Mouse (Mus musculus): Measurements from ENCODE around the gene Efcab2.
"Not testable (repeated sequence)": the region's sequence is repeated elsewhere in the genome, so short reads cannot be mapped to it uniquely, and the experiment has no call there.

Efcab2 gene

GRCm38 (mm10) chr1:178405445-178405911, 407 bp upstream of the Efcab2 start:
- peak; percentile 70 to 77 for DNase-seq

GRCm38 (mm10) chr1:178406765-178407645, 1.1 kb downstream of the Efcab2 start:
- peak; percentile 20 to 25 for DNase-seq

- no peak for DNase-seq
Observed at GRCm38 (mm10) chr1:178407651-178408050, 1.8 kb downstream of the Efcab2 start.

- DNase-seq: no peak
Observed at GRCm38 (mm10) chr1:178408901-178409361, 3.0 kb downstream of the Efcab2 start.

GRCm38 (mm10) chr1:178413367-178413766, 7.5 kb downstream of the Efcab2 start:
- DNase-seq: not testable (repeated sequence)

GRCm38 (mm10) chr1:178419608-178420007, 13.7 kb downstream of the Efcab2 start:
- DNase-seq: no peak

GRCm38 (mm10) chr1:178423662-178424061, 17.8 kb downstream of the Efcab2 start:
- DNase-seq: no peak

GRCm38 (mm10) chr1:178431619-178432444, 25.9 kb downstream of the Efcab2 start:
- no peak for DNase-seq

- DNase-seq: no peak
Observed at GRCm38 (mm10) chr1:178433619-178434018, 27.7 kb downstream of the Efcab2 start.

GRCm38 (mm10) chr1:178444407-178444806, 38.5 kb downstream of the Efcab2 start:
- DNase-seq: no peak

GRCm38 (mm10) chr1:178447036-178447435, 41.2 kb downstream of the Efcab2 start:
- DNase-seq: no peak

GRCm38 (mm10) chr1:178448271-178448744, 42.4 kb downstream of the Efcab2 start:
- DNase-seq: no peak

- peak; percentile 65 to 72 for DNase-seq
Observed at GRCm38 (mm10) chr1:178449172-178449571, 43.3 kb downstream of the Efcab2 start.

GRCm38 (mm10) chr1:178449933-178450332, 44.0 kb downstream of the Efcab2 start:
- no peak for DNase-seq

GRCm38 (mm10) chr1:178454125-178454524, 48.2 kb downstream of the Efcab2 start:
- no peak for DNase-seq

- no peak for DNase-seq
Observed at GRCm38 (mm10) chr1:178455120-178455519, 49.2 kb downstream of the Efcab2 start.

- no peak for DNase-seq
Observed at GRCm38 (mm10) chr1:178458029-178458428, 52.1 kb downstream of the Efcab2 start.

- peak; percentile 73 to 79 for DNase-seq
Observed at GRCm38 (mm10) chr1:178463712-178464111, 57.8 kb downstream of the Efcab2 start.

GRCm38 (mm10) chr1:178464140-178464539, 58.3 kb downstream of the Efcab2 start:
- DNase-seq: no peak

- no peak for DNase-seq
Observed at GRCm38 (mm10) chr1:178467594-178467993, 61.7 kb downstream of the Efcab2 start.

GRCm38 (mm10) chr1:178468280-178468679, 62.4 kb downstream of the Efcab2 start:
- no peak for DNase-seq

GRCm38 (mm10) chr1:178483854-178484253, 78.0 kb downstream of the Efcab2 start:
- no peak for DNase-seq

All from thymus, postnatal 36 days (tissue).